Mouse (Mus musculus): ENCODE measurements around the gene Sp3.
A peak's percentile ranks its signal among the peaks of the same experiment; 100 is the strongest.
"Not testable (repeated sequence)": the region's sequence is repeated elsewhere in the genome, so short reads cannot be mapped to it uniquely, and the experiment has no call there.

Sp3 gene

DNA sequence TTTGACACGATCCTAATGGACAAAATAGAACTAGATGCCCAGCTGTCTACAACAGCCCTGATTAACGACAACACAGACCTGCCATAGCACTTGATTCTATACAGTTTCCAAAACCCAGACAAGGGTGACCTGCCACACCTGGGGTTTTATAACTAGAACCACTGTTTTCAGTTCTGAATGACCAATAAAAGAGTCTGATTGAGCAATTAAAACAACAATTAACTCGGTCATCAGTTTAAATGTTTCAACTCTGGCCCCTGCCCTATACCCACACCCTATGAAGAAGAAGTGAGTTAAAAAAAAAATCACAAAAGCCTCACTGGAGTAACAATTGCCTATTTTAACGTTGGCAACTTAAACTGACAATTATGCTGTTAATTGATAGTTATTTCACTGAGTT is 64.1 kb downstream of the Sp3 start:
- no peak for DNase-seq (ENCODE audit: low read depth, low spot score)

- no peak for DNase-seq (ENCODE audit: low read depth, low spot score)
Measured at GRCm38 (mm10) chr2:72915245-72915930, 64.9 kb downstream of the Sp3 start.

GRCm38 (mm10) chr2:72913458-72913760 is 66.8 kb downstream of the Sp3 start:
- no peak for DNase-seq (ENCODE audit: low read depth, low spot score)

GRCm38 (mm10) chr2:72912708-72913457 is 67.4 kb downstream of the Sp3 start:
- DNase-seq (ENCODE audit: low read depth, low spot score) = no peak

DNA sequence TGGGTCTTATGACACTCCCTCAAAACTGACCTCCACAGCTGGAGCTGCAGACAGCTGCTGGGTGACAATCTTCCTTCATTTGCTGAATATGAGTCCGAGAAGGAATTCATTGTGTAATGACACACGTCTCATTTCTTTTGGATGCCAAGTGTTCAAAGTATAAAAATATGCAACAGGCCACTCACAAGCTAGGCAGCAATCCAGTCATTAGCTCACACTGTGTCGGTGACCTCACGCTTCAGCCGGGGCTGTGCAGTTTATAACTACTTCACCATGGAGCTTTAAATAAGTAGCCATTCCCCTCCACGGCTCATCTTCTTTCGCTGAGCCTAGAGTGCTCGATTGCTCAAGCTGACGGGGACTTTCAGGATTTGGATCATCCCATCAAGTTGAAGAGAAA is 68.7 kb downstream of the Sp3 start:
- DNase-seq (ENCODE audit: low read depth, low spot score) = no peak

DNA sequence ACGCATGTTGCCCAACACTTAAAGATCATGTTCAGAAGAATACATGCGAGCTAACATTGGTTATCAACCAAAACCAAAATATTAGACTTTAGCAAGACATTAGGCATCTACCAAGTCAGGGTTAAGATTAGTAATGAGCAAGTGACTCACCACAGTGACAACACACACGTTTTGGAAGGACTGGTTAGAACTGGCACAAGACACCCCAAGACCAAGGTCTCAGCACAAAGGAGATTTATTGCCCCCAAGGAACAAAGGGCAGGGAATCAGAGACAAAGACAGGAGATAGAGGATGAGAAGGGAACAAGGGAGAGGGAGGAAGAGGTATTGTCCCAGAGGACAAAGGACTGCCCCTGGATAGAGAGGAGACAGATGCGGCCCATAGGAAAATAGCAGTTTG is 71.2 kb downstream of the Sp3 start:
- no peak for DNase-seq (ENCODE audit: low read depth, low spot score)

GRCm38 (mm10) chr2:72908191-72908910 is 71.9 kb downstream of the Sp3 start:
- no peak for DNase-seq (ENCODE audit: low read depth, low spot score)

- DNase-seq (ENCODE audit: low read depth, low spot score) = peak; percentile 40
Measured at GRCm38 (mm10) chr2:72906745-72907144, 73.5 kb downstream of the Sp3 start.

DNA sequence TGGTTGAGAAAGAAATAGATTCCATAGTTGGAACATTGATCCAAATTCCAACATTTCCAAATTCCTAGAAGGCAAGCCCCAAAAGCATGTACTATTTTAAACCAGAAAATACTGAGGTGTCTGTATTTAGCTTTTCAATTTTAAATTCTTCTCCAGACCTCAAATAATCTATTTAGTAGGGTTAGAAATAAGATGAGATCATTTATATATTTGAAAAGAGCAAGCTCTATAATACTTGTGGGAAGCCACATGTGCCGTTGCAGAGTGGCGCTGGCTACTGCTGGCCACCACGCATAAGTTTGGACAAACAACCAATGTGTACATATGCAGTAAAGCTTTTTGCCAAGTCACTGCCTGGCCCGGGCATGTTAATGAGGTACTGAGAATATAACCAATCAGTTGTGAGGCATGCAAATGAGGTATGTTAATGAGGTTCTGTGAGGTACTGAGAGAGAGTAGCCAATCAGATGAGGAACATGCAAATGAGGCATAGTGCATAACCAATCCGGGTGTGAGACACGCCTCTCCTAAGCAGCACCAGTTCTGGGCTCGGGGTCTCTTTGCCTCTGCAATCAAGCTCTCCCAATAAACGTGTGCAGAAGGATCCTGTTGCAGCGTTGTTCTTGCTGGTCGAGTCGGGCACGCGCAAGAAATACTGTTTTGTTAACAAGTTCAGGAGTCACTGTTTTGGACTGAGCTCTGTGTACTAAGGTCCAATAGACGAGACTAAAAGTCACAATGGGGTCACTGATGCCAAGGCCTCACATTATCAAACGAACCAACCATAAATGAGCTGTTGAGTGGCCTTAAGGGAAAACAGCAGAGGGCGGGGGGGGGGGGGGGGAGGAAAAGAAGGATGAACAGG is 77.2 kb downstream of the Sp3 start:
- DNase-seq (ENCODE audit: low read depth, low spot score) = not testable (repeated sequence)

DNA sequence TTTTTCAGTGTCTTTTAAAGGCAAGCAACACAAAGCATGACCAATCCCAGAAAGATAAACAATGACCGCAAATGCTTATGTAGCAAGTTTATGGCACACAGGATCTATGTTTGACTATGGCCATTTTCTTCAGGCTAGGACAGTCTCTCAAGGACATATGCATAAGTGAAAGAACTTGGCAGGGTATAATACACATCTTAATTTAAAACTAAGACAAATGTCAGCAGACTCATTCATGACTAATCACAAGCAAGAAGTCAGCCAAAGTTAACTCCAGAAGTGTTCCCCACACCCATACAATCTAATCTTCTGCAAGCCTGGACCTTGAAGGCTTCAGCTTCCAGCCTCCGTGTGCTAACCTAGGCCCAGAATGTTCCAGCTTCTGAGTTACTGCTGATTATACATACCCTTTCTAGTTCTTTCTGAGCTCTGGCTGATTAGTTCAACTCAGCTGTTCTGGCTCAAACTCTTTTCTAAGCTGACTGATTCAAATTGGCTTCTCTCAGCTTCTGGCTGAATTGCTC is 81.4 kb downstream of the Sp3 start:
- DNase-seq (ENCODE audit: low read depth, low spot score) = no peak

GRCm38 (mm10) chr2:72898094-72898781 is 82.0 kb downstream of the Sp3 start:
- DNase-seq (ENCODE audit: low read depth, low spot score) = no peak

DNA sequence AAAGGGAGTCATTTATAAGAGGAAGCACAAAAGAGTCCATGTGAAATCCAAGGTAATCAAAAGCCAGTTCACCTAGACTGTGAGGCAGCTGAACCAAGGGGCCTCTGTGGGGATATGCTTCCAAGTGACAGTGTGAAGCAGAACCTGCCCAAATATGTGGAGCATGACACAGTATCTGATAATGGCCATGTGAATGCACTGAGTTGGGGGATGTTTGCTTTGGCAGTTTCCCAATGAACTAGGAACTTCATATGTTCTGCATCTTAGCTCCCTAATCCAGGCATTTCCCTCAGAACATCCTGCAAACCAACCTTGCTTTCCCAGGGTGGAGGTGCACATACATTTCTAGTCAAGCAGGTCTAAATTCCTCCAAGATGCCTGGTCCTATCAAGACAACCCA is 90.4 kb downstream of the Sp3 start:
- no peak for DNase-seq (ENCODE audit: low read depth, low spot score)

All from forelimb bud, embryonic 11.5 days (tissue).